Mouse (Mus musculus): ENCODE data around the gene Edaradd. TPM values are rescaled to one million over a fixed set of nuclear protein-coding genes. Genes with fewer than 3 reads are reported as not detected.

Gene Edaradd
- polyA plus RNA-seq, 1 experiment from 2014 or later, result 0.17 TPM

- no peak for ATAC-seq
- no peak overlapping the region for H3K9ac ChIP-seq (ENCODE audit: low read depth, low read length)
- H3K27me3 ChIP-seq (replicated peaks; ENCODE audit: control insufficient read depth, insufficient read depth, low read length), result no peaks in the 10 kb centered on the region
- peaks cover 55% of the 10 kb centered on the region for H3K36me3 ChIP-seq (ENCODE audit: control insufficient read depth, insufficient read depth)
- no peak overlapping the region for H3K4me3 ChIP-seq (ENCODE audit: low read depth, low read length)
- no peak overlapping the region for H3K4me2 ChIP-seq (replicated peaks; ENCODE audit: low read depth)
- no peaks in the 10 kb centered on the region for H3K9me3 ChIP-seq (ENCODE audit: control insufficient read depth)
- H3K4me1 ChIP-seq (replicated peaks; ENCODE audit: control insufficient read depth, insufficient read depth, low read length), result no peaks in the 10 kb centered on the region
- TF ChIP-seq CTCF (IDR thresholded peaks at IDR 0.05; ENCODE audit: low read depth), result no peak
- 89% methylated on average over 6 of the region's 6 CpGs for WGBS
- H3K27ac ChIP-seq (ENCODE audit: low read depth, low read length), result no peak overlapping the region
Measured at GRCm38 (mm10) chr13:12440813-12441212, 79.4 kb downstream of the Edaradd start.

GRCm38 (mm10) chr13:12439586-12439985, 80.7 kb downstream of the Edaradd start:
- Histone ChIP-seq H3K27me3 (replicated peaks; ENCODE audit: control insufficient read depth, insufficient read depth, low read length) (no peaks in the 10 kb centered on the region), H3K27ac (ENCODE audit: low read depth, low read length) (no peak overlapping the region), H3K9me3 (ENCODE audit: control insufficient read depth) (no peaks in the 10 kb centered on the region), H3K36me3 (ENCODE audit: control insufficient read depth, insufficient read depth) (peaks cover 56% of the 10 kb centered on the region), H3K4me1 (replicated peaks; ENCODE audit: control insufficient read depth, insufficient read depth, low read length) (no peaks in the 10 kb centered on the region), H3K9ac (ENCODE audit: low read depth, low read length) (no peak overlapping the region), H3K4me3 (ENCODE audit: low read depth, low read length) (no peak overlapping the region), H3K4me2 (replicated peaks; ENCODE audit: low read depth) (no peak overlapping the region)
- ATAC-seq, result no peak
- WGBS, result 91% methylated on average over 3 of the region's 3 CpGs
- no peak for TF ChIP-seq CTCF (IDR thresholded peaks at IDR 0.05; ENCODE audit: low read depth)

GRCm38 (mm10) chr13:12433843-12434242, 86.4 kb downstream of the Edaradd start:
- Histone ChIP-seq H3K9me3 (ENCODE audit: control insufficient read depth) (no peaks in the 10 kb centered on the region), H3K36me3 (ENCODE audit: control insufficient read depth, insufficient read depth) (peaks cover 83% of the 10 kb centered on the region), H3K4me1 (replicated peaks; ENCODE audit: control insufficient read depth, insufficient read depth, low read length) (no peaks in the 10 kb centered on the region), H3K4me3 (ENCODE audit: low read depth, low read length) (no peak overlapping the region), H3K27me3 (replicated peaks; ENCODE audit: control insufficient read depth, insufficient read depth, low read length) (no peaks in the 10 kb centered on the region), H3K4me2 (replicated peaks; ENCODE audit: low read depth) (no peak overlapping the region), H3K9ac (ENCODE audit: low read depth, low read length) (no peak overlapping the region), H3K27ac (ENCODE audit: low read depth, low read length) (no peak overlapping the region)
- no peak for ATAC-seq
- TF ChIP-seq CTCF (IDR thresholded peaks at IDR 0.05; ENCODE audit: low read depth), result no peak
- 73% methylated on average over 5 of the region's 5 CpGs for WGBS

- Histone ChIP-seq H3K4me3 (ENCODE audit: low read depth, low read length) (no peak overlapping the region), H3K27ac (ENCODE audit: low read depth, low read length) (no peak overlapping the region), H3K9me3 (ENCODE audit: control insufficient read depth) (no peaks in the 10 kb centered on the region), H3K27me3 (replicated peaks; ENCODE audit: control insufficient read depth, insufficient read depth, low read length) (no peaks in the 10 kb centered on the region), H3K36me3 (ENCODE audit: control insufficient read depth, insufficient read depth) (peaks cover 87% of the 10 kb centered on the region), H3K4me2 (replicated peaks; ENCODE audit: low read depth) (no peak overlapping the region), H3K9ac (ENCODE audit: low read depth, low read length) (no peak overlapping the region), H3K4me1 (replicated peaks; ENCODE audit: control insufficient read depth, insufficient read depth, low read length) (no peaks in the 10 kb centered on the region)
- no peak for TF ChIP-seq CTCF (IDR thresholded peaks at IDR 0.05; ENCODE audit: low read depth)
- WGBS, result 92% methylated on average over 13 of the region's 13 CpGs
- no peak for ATAC-seq
Measured at GRCm38 (mm10) chr13:12428556-12428955, 91.7 kb downstream of the Edaradd start.

Other genes starting within 250 kb of the Edaradd start
- gene Actn2, start 179.7 kb downstream of the Edaradd start, polyA plus RNA-seq (2015; fragmentation: Nextera tagmentation; extraction: Ambion mirVana), result 1.2 and 1.5 TPM in 2 replicates
- 3.9 and 4.2 TPM in 2 replicates for gene Heatr1, start 125.4 kb downstream of the Edaradd start, polyA plus RNA-seq (2015; fragmentation: Nextera tagmentation; extraction: Ambion mirVana)
- gene Lgals8, start 55.5 kb downstream of the Edaradd start, polyA plus RNA-seq (2015; fragmentation: Nextera tagmentation; extraction: Ambion mirVana), result 53.2 and 55.6 TPM in 2 replicates
- 6.1 and 6.5 TPM in 2 replicates for gene Ero1lb, start 45.4 kb upstream of the Edaradd start, polyA plus RNA-seq (2015; fragmentation: Nextera tagmentation; extraction: Ambion mirVana)

Data from intestine, postnatal 0 days (tissue).